Mouse (Mus musculus) kidney, adult 9 months (tissue): Measurements from ENCODE around the gene Cd59a.
A peak's percentile ranks its signal among the peaks of the same experiment; 100 is the strongest.
"Not testable (repeated sequence)": the region's sequence is repeated elsewhere in the genome, so short reads cannot be mapped to it uniquely, and the experiment has no call there.

Experiments
- DNase-seq: peaks from one replicate; pipeline ENCODE4 v3.0.0; 2022

Cd59a gene

GRCm38 (mm10) chr2:104109528-104109927 lies 13.9 kb downstream of the Cd59a start:
- no peak for DNase-seq

GRCm38 (mm10) chr2:104110031-104110430 lies 14.4 kb downstream of the Cd59a start:
- DNase-seq = no peak

GRCm38 (mm10) chr2:104111170-104111797 lies 15.7 kb downstream of the Cd59a start:
- not testable (repeated sequence) for DNase-seq

- not testable (repeated sequence) for DNase-seq
Measured at GRCm38 (mm10) chr2:104113563-104113962, 18.0 kb downstream of the Cd59a start.

GRCm38 (mm10) chr2:104114898-104115297 lies 19.3 kb downstream of the Cd59a start:
- DNase-seq = no peak

- DNase-seq = not testable (repeated sequence)
Measured at GRCm38 (mm10) chr2:104117173-104117572, 21.6 kb downstream of the Cd59a start.

- DNase-seq = no peak
Measured at GRCm38 (mm10) chr2:104119097-104119496, 23.5 kb downstream of the Cd59a start.

- DNase-seq = no peak
Measured at GRCm38 (mm10) chr2:104120312-104120711, 24.7 kb downstream of the Cd59a start.

GRCm38 (mm10) chr2:104121681-104122504 lies 26.3 kb downstream of the Cd59a start:
- DNase-seq = peak; percentile 25

- peak; percentile 94 for DNase-seq
Measured at GRCm38 (mm10) chr2:104122505-104123378, 27.1 kb downstream of the Cd59a start, which contains the start of gene A930018P22Rik. A930018P22Rik (plus strand) TSS chr2:104122769.

GRCm38 (mm10) chr2:104123540-104123939 lies 27.9 kb downstream of the Cd59a start:
- DNase-seq = peak; percentile 54

GRCm38 (mm10) chr2:104124071-104124470 lies 28.5 kb downstream of the Cd59a start:
- no peak for DNase-seq

- peak; percentile 49 for DNase-seq
Measured at GRCm38 (mm10) chr2:104128803-104129531, 33.4 kb downstream of the Cd59a start.

- DNase-seq = no peak
Measured at GRCm38 (mm10) chr2:104130165-104130564, 34.6 kb downstream of the Cd59a start.

- DNase-seq = peak; percentile 54
Measured at GRCm38 (mm10) chr2:104130969-104131368, 35.4 kb downstream of the Cd59a start.

- DNase-seq = no peak
Measured at GRCm38 (mm10) chr2:104132266-104132859, 36.8 kb downstream of the Cd59a start.

- no peak for DNase-seq
Measured at GRCm38 (mm10) chr2:104133042-104133810, 37.6 kb downstream of the Cd59a start.

GRCm38 (mm10) chr2:104134150-104135056 lies 38.8 kb downstream of the Cd59a start:
- peak; percentile 84 for DNase-seq

- no peak for DNase-seq
Measured at GRCm38 (mm10) chr2:104135920-104136319, 40.3 kb downstream of the Cd59a start.

GRCm38 (mm10) chr2:104142140-104142539 lies 46.5 kb downstream of the Cd59a start:
- DNase-seq = no peak
